Mouse (Mus musculus) kidney, adult 9 months (tissue): ENCODE results near the gene Nrn1.
A peak's percentile ranks its signal among the peaks of the same experiment; 100 is the strongest.

Experiments
- DNase-seq: peaks from one replicate; pipeline ENCODE4 v3.0.0; 2022

Gene Nrn1

GRCm38 (mm10) chr13:36724533-36725470 is 10.1 kb downstream of the Nrn1 start:
- DNase-seq: peak; percentile 13

DNA sequence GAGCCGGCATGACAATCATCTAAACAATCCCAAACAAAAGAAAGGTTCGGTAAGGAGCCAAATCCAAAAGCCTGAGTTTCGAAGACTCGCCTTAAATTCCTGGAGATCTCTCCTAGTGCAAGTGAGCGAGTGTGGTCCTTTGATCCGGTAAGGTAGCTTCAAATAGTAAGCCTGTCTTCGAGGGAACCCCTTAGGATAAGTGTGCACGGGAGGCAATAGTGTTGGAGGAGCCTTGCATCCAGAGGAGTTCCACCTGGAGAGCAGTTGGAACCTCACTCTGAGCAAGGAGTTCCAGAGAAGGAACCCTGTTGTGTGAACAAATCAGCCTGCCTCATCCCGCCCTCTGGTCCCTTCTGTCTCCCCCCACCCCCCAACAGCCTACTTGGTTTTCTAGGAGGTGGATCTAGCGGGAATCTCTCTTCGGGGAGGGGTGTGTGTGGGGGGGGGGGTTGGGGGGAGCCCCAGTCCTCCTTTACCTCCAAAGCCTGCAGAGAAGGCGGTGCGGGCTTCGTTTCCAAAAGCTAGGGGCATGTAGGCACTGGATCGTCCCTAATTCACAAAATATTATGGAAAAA is 11.1 kb downstream of the Nrn1 start:
- no peak for DNase-seq

DNA sequence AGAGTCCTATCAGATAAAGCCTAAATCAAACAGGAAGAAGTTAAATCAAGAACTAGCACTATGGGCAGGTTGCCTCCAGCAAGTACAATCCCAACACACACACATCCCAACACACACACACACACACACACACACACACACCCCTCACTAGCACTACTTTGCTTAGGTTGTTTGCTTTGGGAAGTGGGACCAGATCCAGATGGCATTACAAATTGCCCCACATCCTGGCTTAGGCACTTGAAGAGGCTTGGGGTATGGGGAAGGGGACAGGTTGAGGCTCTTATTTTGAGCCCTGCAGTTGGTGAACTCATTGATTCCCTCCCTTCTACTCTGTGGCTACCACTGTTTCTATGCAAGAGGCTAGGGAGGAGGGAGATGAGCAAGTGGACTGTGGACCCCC is 12.6 kb downstream of the Nrn1 start:
- DNase-seq: no peak

- DNase-seq: no peak
Measured at GRCm38 (mm10) chr13:36720297-36721017, 14.5 kb downstream of the Nrn1 start.

- DNase-seq: no peak
Measured at GRCm38 (mm10) chr13:36717376-36717775, 17.6 kb downstream of the Nrn1 start.

- DNase-seq: no peak
Measured at GRCm38 (mm10) chr13:36716708-36717107, 18.2 kb downstream of the Nrn1 start.

- no peak for DNase-seq
Measured at GRCm38 (mm10) chr13:36714101-36714500, 20.8 kb downstream of the Nrn1 start.

DNA sequence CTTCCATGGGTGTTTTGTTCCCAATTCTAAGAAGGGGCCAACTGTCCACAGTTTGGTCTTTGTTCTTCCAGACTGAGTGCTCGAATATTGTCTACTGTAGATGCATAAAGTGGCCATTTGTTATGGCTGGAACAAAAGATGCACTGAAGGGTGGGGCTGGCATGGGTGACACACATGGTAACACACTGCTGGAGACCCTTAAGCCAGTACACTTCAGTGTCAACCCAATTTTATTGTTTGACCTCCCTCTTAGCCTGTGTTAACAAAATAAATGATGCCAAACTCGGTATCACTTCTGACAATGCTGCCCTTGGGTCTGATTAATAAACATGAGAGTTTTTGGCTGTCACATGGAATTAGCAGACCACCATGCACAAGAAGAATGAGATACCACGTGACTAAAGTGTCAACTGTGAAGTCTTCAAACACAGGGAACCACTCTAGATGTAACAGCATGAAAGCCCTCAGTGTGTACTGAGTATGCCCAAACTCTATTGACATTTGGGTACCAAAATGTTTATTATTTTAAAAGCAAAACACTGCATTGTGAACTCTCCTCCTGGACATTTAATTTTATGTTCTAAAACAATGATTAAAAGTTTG is 27.7 kb downstream of the Nrn1 start:
- DNase-seq: no peak

DNA sequence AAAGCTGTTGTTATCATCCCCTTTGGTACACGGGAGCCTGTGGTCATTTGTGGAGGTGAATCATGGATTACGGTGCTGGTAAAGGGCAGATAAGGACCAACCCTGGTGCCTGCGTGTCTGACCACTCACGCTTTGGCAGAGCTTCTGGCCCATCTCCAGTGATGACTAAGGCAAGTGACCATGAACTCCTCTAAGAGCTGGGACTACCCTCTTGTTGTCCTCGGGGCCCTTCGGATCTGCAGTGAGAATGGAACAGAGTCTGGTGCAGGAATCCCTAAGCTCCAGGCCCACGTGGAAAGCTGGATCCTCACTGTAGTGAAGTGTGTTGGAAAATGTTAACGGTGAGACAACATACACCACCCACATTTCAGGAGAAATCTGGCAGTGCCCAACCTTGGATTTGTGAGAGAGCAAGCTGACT is 38.6 kb downstream of the Nrn1 start:
- DNase-seq: peak; percentile 40

DNA sequence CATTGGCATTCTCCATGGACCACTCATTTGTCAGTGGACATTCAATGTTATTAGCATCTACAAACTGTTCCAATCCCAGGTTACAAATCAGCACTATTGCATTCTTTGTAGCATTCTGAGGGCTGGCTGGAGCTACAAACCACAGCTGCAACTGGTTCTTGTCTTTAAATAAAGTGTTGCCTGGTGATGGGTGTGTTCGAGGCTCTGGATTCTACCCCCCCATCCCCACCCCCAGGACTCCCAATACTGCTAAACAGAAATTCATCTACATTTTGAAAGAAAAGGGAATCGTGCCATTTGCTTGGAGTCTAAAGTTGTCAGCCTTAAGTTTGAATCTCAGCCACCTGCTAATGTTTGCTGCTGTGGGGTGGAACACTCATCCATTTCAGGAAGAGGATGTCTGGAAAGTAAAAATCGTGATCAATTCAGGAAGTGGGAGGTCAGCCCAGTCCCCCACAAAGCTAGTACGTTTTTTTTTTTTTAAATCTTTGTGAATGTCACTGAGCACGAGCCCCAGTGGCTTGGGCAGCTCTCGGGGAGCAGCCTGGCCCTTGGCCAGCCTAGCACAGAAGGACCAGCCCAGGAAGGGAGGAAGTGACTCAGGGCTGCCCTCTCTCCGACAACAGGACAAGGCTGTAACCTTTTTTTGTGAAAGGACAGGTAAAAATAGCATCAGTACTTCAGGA is 39.3 kb downstream of the Nrn1 start:
- DNase-seq: peak; percentile 26

GRCm38 (mm10) chr13:36683581-36683980 is 51.4 kb downstream of the Nrn1 start:
- DNase-seq: no peak

GRCm38 (mm10) chr13:36680690-36681355 is 54.1 kb downstream of the Nrn1 start:
- no peak for DNase-seq

DNA sequence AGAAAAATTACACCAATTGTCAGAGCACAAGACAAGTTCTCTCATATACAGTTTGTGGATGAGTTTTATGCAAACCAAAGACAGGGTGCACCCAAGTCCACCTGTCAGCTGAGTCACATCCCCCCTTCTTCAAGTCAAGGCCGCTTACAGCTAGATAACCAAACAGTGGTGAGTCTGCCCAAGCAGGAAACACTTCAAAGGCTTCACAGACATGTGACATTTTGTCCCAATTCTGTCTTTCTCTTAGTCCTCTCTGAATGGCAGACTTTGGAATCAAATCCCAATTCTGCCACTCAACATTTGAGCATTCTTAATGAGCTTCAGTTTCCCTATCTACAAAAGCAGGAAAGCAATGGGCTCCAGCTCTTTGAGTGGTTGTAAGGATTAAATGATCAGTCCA is 55.6 kb downstream of the Nrn1 start:
- DNase-seq: no peak
